Mouse (Mus musculus) embryonic fibroblast, embryonic 13.5 days (primary cell): Measurements from ENCODE around the gene Cryzl1.

Experiments used
- CTCF ChIP-seq: IDR thresholded peaks from 2 replicates; pipeline ENCODE4 v1.5.1; 2011; ENCODE audit warnings: mild to moderate bottlenecking, control low read depth, low read length, moderate library complexity, borderline replicate concordance; ENCODE audit not compliant: insufficient read depth
- POLR2A ChIP-seq: IDR thresholded peaks from 2 replicates; pipeline ENCODE4 v1.6.1; 2011; ENCODE audit warnings: low read depth, mild to moderate bottlenecking, control low read depth, low read length, moderate library complexity

DNA sequence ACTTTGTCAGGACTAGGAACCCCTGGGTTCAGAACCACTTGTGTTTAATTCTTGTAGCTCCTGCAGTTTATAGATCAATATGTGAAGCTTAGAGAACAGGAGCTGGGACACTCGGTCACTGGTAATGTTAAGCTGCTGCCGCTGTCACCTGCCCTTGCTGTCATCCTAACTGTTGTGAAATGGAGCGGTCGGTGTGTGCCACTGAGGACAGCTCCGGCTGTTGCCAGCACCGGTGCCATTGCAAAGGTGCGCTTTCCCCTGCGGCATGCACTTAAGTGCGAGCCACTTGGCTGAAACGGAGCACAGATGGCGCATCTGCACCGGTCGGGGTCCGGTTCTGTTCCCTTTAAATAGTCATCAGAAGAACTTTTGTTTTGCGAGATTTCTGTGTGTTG, 37.0 kb upstream of the Cryzl1 start:
- TF ChIP-seq POLR2A = no peak
- TF ChIP-seq CTCF = no peak
